Mouse (Mus musculus) heart, adult 9 months (tissue): ENCODE results near the gene Phldb2.

Source experiments
- DNase-seq, 2 experiments: peaks; one replicate each; pipeline ENCODE4 v3.0.0; 2022; ENCODE audit warnings: low spot score in 2 of 2

The Phldb2 gene

DNA sequence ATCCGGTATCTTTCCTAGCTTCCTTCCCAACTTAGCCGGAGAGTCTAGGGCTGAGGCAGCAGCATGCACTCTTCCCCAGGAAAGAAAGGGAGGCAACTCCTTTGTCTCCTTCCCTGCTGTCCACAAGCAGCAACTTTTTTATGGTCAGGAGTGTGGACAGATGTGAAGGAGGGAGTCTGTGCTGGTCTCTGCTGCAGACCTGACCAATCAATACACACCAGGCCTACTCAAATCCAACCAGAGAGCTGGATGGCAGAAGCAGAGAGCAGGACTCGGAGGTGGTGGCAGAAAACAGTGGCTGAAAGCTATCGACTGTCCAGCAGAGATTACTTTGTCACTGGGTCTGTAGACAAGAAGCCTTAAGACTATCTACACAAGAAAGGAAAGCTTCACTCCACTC, at the start of gene Phldb2:
Gene Phldb2 (minus strand): TSS at position 205 of the 400 bp plus-strand sequence.
- no peak for DNase-seq

DNA sequence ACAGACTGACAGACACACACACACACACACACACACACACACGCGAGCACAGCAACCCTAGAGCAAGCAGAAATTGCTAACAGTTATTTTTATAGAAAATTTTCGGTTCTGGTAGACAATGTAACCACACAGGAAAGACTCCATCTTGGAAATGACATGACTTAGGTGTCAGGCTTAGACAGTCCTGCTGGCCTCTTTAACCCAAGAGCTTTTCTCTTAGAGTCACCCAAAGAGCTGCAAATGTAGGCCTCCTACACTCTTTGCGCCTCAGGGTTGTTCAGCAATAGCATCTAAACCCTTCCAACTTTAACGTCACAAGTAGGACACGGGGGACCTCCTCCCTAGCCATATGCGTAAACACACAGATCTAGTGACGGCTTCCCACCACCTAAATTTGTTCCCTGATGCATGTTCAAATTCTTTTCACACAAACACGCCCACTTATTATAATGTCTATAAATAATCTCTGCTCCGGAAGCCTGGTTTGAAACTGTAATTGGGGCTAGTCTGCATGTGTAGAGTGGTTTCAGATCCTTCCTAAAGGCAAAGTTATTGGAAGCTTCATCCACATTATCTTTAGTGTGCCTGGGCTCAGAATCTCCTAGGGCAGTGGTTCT, 48.3 kb upstream of the Phldb2 start:
- DNase-seq: no peak

DNA sequence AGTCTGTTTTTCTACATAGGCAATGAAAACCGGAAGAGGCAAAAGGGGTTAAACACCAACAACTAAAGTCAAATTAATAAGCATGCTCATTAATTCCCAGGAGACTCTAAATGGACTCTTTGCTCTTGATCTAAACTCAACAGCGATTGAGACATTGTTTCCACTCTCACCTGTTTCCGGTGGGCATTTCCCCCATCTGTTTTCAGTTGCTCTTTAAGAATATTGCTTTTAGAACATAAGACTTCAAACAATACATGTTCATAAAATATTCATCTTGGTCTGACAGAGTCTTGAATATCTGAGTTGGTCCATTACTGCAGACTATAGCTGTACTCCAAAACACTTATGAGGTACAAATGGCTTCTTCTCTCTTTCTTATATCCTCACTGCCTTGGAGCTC, 47.6 kb upstream of the Phldb2 start:
- DNase-seq: no peak

DNA sequence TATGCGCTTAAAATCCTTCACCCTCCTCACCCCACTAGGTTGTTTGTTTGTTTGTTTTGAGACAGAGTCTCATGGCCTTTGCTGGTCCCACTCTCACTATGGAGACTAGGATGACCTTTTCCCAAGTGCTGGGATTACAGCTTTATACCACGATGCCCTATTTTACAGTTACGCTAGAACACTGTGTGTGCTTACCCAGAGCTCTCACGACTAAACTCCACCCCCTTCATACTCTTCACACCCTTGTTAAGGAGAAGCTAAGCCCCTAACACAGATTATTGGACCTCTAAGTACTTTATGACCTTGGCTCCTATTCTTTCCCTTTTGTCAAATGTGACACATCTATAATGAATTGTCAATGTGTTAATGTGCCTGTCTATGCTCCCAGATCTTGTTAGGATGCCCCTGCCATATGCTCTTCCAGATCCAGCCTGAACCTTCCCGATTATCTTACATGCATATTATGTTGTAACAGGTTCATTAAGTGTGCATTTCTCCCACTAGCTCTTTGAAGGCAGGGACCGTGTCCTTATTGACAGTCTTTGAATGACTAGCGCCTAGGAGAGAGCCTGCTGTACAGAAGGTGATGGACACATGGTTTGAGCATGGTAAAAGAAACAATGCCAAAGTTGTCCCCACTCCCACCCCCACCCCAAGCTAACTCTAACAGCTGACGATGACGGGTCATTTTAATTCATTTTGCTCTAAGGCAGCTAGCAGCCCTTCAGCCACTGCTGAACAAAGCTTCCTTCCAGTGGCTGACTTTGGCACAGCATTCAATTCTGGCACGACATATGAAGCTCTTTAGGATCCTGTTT, 46.2 kb upstream of the Phldb2 start:
- DNase-seq: no peak

DNA sequence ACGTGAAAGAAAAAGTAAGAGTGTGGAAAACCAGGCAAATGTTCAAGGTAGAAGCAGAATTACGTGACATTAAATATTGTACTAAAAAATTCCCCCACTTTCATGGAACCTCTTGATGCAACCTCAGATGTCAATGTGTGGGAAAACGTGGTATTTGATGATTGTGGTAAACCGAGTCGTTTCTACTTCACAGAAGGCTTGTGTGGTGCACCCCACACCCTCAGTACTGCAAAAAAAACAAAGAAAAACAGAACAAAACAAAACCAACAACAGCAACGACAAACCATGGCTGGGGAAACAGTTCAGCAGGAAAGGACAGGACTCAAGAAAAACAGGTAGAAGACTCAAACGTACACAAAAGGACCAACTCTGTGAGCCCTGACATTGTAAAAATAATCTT, 44.8 kb upstream of the Phldb2 start:
- no peak for DNase-seq

DNA sequence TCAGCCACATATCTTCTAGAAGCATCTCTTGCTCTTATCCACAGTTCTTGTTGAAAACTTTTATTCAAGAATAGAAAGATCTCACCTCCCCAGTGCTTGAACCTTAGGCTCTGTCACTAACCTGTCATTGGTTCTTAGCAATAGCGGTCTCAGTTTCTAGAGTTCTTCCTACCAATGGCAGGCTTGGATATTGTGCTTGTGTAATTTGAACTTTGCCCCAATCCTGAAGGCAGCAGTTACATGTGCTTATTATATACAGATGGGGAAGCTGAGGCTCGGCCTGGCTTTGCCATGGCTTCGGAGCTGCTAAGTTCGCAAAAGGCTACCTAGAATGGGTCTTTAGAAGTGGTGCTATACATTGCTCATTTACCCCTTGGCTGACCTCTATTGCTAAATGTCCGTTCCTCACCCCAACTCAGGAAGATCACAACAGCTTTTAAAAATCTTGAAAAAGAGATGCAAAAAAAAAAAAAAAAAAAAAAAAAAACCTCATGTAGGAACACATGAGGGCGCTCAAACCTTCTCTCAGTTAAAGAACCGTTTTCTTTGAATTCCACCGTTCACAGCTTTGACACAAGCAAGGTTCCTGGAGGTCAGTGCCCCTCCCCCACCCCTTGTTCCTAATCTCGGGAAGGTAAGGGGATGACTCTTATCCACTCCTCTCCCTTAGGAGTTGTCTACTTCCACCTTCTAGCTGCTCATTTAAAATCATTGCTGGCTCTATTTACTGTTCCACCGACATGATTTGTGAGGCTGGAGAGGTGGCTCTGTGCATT, 37.7 kb upstream of the Phldb2 start:
- no peak for DNase-seq

DNA sequence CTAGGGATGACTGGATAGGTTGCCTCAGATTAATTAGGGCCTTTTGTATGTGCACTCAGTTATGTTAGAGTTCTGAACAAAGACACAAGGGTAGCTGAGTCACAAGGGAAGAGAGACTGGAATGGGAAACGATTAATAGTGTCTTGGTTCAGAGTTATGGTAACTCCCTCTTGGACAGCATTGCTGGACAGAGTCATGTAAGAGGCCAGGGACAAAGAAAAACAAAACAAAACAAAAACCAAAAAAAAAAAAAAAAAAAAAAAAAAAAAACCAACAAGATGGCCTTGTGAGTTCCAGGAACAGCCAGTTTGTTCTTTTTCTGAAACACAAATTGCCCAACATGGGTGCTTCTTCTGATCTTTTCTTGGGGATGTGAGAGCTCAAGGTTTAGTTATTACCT, 32.8 kb upstream of the Phldb2 start:
- DNase-seq: no peak

DNA sequence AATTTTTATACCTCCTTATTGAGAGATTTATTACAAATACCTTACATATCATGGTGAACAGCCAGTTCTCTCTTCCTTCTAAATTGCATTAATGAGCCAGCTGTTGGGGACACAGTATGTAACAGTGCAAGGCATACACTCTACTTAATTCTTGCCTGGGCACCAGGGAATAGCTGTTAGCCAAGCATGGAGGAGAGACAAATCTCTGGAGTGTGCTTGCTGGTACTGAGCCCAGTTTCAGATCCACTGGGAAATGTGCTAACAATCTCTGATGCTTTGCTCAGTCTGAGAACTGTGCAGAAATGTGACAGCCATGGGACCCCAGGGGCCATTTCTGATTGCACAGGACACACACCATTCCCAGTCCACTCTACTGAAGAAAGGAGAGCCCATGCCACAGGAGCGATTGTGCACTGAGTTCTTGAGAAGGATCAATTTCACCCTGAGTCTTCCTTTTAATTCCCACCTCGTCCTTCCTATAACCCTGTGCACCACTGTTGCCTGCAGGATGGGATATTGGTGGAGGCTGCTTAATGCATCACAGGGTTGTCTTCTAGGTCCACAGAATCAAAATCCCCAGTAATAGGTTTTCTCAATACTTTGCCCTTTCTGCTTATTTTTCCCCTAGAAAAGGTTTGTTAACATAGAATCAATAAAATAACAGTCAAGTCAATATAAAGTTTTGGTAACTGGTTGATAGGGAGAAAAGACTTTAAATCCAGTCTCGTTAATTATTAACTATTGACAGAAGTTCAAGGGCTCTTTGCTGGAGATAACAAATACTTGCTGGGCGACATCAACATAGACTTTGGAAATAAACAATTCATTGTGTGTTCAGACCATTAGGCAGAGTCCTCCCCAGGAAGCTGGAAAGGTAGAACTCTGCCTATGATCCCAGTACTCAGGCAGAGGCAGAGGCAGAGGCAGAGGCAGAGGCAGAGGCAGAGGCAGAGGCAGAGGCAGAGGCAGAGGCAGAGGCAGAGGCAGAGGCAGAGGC, 31.5 kb upstream of the Phldb2 start:
- no peak for DNase-seq

DNA sequence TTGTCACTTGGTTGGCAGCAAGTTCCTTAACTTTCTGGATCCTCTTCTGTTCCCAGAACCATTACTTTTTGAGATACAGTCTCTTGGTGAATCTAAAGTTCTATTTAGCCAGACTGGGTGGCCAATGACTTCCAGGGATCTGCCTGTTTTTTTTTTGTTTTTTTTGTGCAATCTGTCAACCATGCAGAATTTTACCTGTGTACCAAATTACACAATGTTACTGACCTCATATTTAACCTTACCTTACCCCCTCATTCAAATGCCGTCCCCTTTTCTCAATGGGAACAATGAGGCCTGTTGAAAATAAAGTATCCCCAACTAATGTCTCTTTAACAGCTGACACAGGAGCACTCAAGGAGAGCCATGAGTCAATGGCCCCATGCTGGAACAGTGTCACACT, 22.9 kb upstream of the Phldb2 start:
- no peak for DNase-seq

DNA sequence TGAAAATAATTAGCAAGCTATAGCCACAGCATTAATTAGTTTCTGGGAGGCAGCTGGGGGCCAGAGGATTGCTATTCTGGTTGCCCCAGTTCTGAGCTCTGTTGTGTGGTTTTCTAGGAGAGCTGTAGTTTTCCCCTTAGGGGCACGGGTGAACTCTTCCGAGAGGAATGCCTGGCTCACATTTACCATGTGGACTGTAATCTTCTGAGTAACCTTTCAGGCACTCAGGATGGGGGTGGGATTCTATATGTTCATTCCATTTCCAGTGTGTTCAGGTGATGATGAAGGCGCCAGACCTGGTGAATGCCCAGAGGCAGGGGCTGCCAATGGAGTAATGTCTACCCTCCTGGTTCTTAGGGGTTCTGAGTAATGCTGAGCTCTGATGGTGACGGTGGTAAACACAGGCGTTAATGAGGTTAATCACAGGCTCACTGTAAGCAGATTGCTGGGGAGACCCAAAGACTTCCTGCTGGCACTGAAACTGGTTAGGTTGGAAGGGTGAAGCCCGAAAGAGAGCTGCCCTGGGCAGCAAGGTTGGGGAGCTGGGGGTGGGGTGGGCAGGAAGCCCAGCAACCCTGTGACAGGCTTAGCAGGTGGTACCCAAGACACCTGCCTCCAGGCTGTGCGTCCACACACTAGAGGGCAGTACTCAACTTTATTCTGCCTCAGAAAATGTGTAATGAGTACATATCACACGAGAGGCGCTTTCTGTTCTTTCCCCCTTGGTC, 20.7 kb upstream of the Phldb2 start:
- no peak for DNase-seq

DNA sequence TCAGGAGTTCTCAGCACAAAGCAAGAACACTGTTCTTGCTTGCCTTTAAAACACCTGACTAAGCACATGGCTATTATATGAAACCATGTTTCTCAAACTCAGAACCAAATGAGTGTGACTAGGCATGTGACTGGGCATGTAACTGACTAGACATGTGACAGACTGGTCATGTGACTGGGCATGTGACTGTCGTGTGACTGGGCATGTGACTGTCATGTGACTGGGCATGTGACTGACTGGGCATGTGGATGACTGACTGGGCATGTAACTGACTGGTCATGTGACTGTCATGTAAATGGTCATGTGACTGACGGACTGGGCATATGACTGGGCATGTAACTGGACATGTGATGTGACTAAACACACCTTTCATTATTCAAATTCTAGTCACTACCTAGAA, 16.8 kb upstream of the Phldb2 start:
- DNase-seq: no peak

DNA sequence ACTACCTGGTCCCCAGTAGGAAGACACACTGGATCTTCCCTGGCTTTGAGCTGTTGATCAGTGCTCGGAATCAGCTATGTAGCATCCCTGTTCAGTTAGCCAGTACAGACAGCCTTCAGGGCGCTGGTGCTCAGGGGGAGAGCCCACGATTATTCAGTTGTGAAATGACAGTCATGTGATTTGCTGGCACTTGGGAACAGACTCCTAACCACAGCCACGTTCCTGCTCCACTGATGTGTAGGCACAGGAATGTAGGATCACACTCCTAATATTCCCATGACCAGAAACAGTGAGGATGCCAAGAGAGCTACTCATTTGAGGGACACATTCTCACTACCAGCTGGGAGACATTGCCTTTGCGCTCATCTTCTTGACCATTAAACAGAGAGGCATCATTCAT, 15.3 kb upstream of the Phldb2 start:
- DNase-seq: no peak

DNA sequence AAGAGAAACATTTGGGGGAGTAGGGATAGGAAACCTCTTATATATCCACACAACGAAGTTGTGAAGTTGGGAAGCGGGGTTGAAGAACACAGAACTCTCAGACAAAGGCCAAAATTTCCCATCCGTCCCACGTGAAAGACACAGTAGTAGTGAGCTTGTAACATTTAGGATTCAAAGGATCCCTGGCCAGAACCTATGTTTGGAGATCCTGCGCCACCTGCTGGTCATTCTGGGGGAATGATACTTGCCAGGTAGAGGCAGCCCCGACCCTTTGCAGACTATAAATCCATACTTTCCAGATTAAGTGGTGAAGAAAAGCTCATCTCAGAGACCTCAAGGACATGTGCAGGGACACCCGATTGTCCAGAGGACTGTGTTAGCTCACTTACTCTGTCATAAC, 14.1 kb upstream of the Phldb2 start:
- peak; percentile 65 to 77 for DNase-seq

DNA sequence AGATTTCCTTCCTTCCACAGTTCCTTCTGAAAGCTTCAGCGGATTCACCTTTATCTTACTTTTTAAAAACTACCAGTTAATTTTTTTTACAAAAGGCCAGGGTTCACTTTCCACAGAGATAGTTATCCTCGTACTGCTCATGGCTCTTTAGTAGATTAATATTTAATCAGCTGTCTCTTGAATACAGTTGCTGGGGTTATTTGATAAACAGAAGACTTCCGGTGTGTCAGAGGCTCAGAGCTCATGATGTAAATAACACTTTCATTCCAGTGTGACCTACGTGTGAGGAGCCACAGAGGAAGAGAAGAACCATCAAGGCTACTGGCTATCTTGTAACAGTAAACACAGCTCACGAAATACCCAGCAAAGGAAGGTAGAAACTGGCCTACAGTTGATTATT, 13.2 kb upstream of the Phldb2 start:
- DNase-seq: no peak

DNA sequence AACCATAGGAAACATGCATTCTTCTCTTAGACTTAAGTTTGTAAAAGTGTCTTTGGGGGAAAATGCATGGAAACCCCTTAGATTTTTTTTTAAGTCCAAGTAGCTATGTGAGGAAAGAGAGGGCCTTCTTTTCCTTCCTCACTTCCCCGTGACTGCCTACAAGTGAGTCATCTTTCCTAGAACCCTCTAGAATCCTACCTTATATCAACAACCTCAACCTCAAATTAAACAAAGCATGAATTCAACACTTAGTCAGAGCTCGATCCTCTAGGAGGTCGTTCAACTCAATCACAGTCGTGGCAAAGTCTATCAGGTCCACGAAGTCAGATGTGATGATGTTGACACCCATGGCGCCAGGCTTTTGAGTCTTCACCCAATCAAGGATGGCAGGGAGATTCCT, 11.4 kb upstream of the Phldb2 start:
- no peak for DNase-seq

DNA sequence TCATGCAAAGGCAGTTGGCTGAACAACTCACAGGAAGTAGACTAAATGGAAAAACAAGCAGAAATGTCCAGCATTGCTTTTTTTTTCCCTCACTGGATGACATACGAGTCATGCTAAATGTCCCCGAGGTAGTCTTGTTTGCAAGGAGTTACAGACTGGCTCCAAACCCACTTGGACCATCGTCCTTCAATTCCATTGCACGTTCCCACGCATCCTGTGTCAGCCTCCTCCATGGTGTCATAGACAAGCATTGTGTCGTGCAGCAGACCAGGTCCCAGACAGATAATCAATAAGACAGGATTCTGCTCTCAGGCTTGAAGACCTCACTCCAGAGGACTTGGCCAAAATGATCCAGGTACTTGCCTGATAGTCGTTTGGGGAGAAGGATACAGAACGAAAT, 10.4 kb upstream of the Phldb2 start:
- DNase-seq: peak in 1 of 2 experiments; percentile 17

DNA sequence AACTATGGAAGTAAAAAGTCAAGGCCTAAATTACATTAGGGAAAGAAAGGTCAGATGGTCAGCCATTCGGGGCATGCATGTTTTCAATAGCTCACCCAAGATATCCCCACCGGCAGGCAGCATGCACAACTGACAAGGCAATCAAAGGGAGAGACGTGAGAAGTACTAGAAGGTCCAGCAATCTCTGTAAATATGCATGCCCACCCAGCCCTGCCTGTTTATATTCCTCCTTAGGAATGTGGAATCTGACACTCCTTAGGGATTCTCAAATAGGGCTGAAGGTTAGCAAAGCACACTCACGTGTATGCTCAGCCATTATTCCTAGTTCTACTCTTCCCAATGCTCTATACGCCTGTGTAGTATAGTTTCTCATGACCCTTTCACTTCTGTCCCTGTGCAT, 9.7 kb upstream of the Phldb2 start:
- DNase-seq: no peak

DNA sequence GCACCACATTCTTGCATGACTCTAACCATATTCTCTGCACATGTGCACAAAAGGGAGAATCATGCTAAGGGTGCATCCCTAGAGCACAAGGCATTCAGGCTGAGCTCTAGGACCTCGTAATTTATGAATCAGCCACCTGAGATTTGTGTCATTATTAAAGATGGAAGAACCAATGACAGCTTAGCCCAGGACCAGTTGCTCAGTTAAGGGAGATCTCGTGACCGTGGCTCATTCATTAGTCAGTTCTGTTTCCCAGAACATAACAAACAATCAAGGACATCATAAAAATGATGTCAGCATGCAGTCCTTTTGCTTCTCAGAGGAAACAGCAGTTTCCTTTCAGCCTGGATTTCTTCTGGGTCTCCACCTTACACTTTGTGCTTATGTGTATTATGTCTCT, 7.6 kb upstream of the Phldb2 start:
- no peak for DNase-seq

DNA sequence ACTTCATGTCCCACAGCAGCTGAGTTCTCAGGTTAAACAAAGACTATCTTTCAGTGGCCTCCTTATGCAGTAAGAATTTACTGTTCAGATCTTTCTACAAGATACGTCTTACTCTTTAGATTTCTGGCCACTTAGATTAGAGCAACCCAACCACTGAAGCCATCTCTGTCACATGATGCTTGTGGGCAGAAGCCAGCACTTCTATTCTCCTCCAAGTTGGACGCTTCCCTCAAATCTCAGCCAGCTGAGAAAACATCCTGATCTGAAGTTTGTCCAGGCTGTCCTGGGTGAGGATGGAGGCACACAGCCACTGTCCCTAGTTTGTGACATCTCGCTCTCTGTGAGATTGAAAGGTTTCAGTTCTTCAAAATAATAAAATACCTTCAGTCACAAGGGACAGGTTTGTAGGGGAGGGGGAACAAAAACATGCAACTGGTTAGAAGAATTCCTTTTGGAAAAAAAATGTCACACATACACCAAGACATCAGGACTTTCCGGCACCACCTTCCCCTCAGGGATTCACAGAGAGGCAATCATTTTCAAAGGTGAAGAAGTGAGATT, 3.1 kb upstream of the Phldb2 start:
- DNase-seq: no peak

DNA sequence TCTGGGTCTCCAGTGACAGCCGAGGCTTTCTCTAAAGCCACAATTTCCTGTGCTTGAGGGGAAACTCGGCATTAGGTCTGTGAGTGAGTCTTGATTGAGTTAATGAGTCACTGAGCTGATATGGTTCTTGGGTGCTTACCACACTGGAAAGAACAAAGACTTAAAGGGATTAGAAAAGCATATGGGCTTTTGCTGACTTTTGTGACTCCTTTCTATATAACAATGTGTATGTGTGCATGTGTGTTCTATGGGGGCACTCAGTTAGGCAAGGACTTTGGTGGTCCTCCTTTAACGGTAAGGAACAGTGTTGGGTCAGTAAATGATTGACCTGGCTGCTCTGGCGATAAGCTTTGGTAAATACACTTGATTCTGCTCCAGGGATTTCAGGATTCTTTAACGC, 897 bp downstream of the Phldb2 start:
- no peak for DNase-seq

DNA sequence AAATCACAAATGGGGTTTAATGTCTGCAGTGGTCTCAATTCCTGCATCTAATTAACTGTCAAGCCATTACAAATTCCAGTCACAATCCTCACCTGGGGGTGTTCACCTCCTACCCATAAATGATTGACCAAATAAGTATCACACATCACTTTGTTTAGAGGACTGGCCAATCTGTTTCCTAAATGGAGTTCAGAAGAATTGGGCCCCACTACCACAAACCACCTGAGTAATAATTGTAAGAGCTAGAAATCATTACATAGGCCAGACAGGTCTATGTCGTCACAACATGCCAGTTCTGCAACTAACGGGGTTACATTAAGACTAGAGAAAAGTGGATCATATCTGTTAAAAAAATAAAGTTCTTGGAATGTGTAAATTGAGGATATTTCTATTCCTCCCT, 1.4 kb downstream of the Phldb2 start:
- no peak for DNase-seq
